Mouse (Mus musculus) monocyte, adult 59 days (primary cell): ENCODE measurements around the gene Ehbp1l1. TPM values are rescaled to one million over a fixed set of nuclear protein-coding genes. Genes with fewer than 3 reads are reported as not detected.

ENCODE experiments used
- total RNA-seq, 2 experiments: library from RNA; stranded (reverse); gene quantifications; one replicate each; pipeline ENCODE4 v1.2.4; 2023

Gene Ehbp1l1
- total RNA-seq = 100 to 1,000 TPM; 236 to 244 TPM

GRCm38 (mm10) chr19:5725767-5726515 lies at the start of gene Ehbp1l1:
Gene Ehbp1l1, minus strand, starts transcription at chr19:5726317.

GRCm38 (mm10) chr19:5770925-5771860 lies 45.1 kb upstream of the Ehbp1l1 start, which contains the start of gene Scyl1:
Gene Scyl1, minus strand, starts transcription at chr19:5771419.

GRCm38 (mm10) chr19:5740320-5741317 lies 14.5 kb upstream of the Ehbp1l1 start, which contains the start of gene Ltbp3:
Gene Ltbp3, plus strand, starts transcription at chr19:5740904.

GRCm38 (mm10) chr19:5729444-5729815 lies 3.3 kb upstream of the Ehbp1l1 start, which contains the start of gene Fam89b:
Gene Fam89b, minus strand, starts transcription at chr19:5729653.

GRCm38 (mm10) chr19:5704163-5704800 lies 21.8 kb downstream of the Ehbp1l1 start, which contains the start of gene Kcnk7:
Gene Kcnk7, plus strand, starts transcription at chr19:5704367.

GRCm38 (mm10) chr19:5688200-5689087 lies 37.7 kb downstream of the Ehbp1l1 start, which contains the start of the genes Map3k11 and Pcnx3:
Gene Map3k11, plus strand, starts transcription at chr19:5688742.
Gene Pcnx3, minus strand, starts transcription at chr19:5688908.

GRCm38 (mm10) chr19:5662981-5663913 lies 62.9 kb downstream of the Ehbp1l1 start, which contains the start of gene Sipa1:
Gene Sipa1, minus strand, starts transcription at chr19:5663707.

Other genes starting within 250 kb of the Ehbp1l1 start
- 10 to 100 TPM; 16.7 to 17.4 TPM for gene Mus81, start 237.9 kb downstream of the Ehbp1l1 start, total RNA-seq
- gene Cfl1, start 235.9 kb downstream of the Ehbp1l1 start, total RNA-seq = 1,000 to 10,000 TPM; 1,345 to 1,440 TPM
- 1 to 10 TPM; 1.3 to 1.4 TPM for gene 1700020D05Rik, start 222.5 kb downstream of the Ehbp1l1 start, total RNA-seq
- 1 to 10 TPM; 2.0 to 4.9 TPM for gene Snx32, start 215.8 kb downstream of the Ehbp1l1 start, total RNA-seq
- gene Ovol1, start 165.7 kb downstream of the Ehbp1l1 start, total RNA-seq = not detected
- gene Ap5b1, start 158.3 kb downstream of the Ehbp1l1 start, total RNA-seq = 10 to 100 TPM; 35.2 to 39.9 TPM
- gene Rnaseh2c, start 124.4 kb downstream of the Ehbp1l1 start, total RNA-seq = 10 to 100 TPM; 64.5 to 74.1 TPM
- gene Kat5, start 116.1 kb downstream of the Ehbp1l1 start, total RNA-seq = 10 to 100 TPM; 87.2 to 88.5 TPM
- gene Rela, start 88.8 kb downstream of the Ehbp1l1 start, total RNA-seq = 100 to 1,000 TPM; 150 to 154 TPM
- gene Sipa1, start 62.6 kb downstream of the Ehbp1l1 start, total RNA-seq = 100 to 1,000 TPM; 153 to 157 TPM
- gene Map3k11, start 37.6 kb downstream of the Ehbp1l1 start, total RNA-seq = 100 to 1,000 TPM; 113 to 114 TPM
- 100 to 1,000 TPM; 112 to 131 TPM for gene Pcnx3, start 37.4 kb downstream of the Ehbp1l1 start, total RNA-seq
- not detected for gene Kcnk7, start 21.9 kb downstream of the Ehbp1l1 start, total RNA-seq
- 100 to 1,000 TPM in 1 of 2 experiments, 10 to 100 TPM in 1; 98.8 to 107 TPM for gene Fam89b, start 3.3 kb upstream of the Ehbp1l1 start, total RNA-seq
- gene Ltbp3, start 14.6 kb upstream of the Ehbp1l1 start, total RNA-seq = 1 to 10 TPM; 3.8 to 5.4 TPM
- 100 to 1,000 TPM in 1 of 2 experiments, 10 to 100 TPM in 1; 92.2 to 100 TPM for gene Scyl1, start 45.1 kb upstream of the Ehbp1l1 start, total RNA-seq
- 10 to 100 TPM; 80.4 to 88.1 TPM for gene Frmd8, start 149.0 kb upstream of the Ehbp1l1 start, total RNA-seq
- gene Slc25a45, start 151.5 kb upstream of the Ehbp1l1 start, total RNA-seq = 10 to 100 TPM; 77.6 to 84.5 TPM
- 1 to 10 TPM; 1.1 to 1.6 TPM for gene Tigd3, start 167.8 kb upstream of the Ehbp1l1 start, total RNA-seq
- gene Dpf2, start 186.7 kb upstream of the Ehbp1l1 start, total RNA-seq = 100 to 1,000 TPM; 131 to 160 TPM
- gene Cdc42ep2, start 198.5 kb upstream of the Ehbp1l1 start, total RNA-seq = 10 to 100 TPM; 40.3 to 51.9 TPM
- gene Pola2, start 237.9 kb upstream of the Ehbp1l1 start, total RNA-seq = 10 to 100 TPM; 29.1 to 38.4 TPM